Comparison of ENCODE assay signal across 12 mouse cellular contexts in genomic region chr13:74121795-74122330, GRCm38 (mm10). TPM values are rescaled to one million over a fixed set of nuclear protein-coding genes. Genes with fewer than 3 reads are reported as not detected.
DNase-seq lines count a peak whose midpoint lies in the region; ATAC-seq and TF ChIP-seq lines count a peak whose summit lies in the region.
"Had no signal": no experiment of that assay in that cellular context is flagged by ENCODE, and none has a peak within 500 bp of the region (broad histone marks: within the 10 kb centered on the region; RNA-seq: fewer than 3 reads in every experiment).

No protein-coding gene starts in this region.

- H3K27ac ChIP-seq in kidney, embryonic 14.5 days (ENCODE audit: low read depth, low read length) = no peak overlapping the region
- H3K27ac ChIP-seq in forebrain, postnatal 0 days (ENCODE audit: low read depth, low read length) = no peak overlapping the region
- H3K27ac ChIP-seq in hindbrain, postnatal 0 days = no peak overlapping the region
- no peak overlapping the region for H3K27ac ChIP-seq in neural tube, embryonic 13.5 days (replicated peaks)

- H3K27me3 ChIP-seq in kidney, embryonic 14.5 days (ENCODE audit: control insufficient read depth, insufficient read depth, low read length) = peaks cover 43% of the 10 kb centered on the region
- H3K27me3 ChIP-seq in forebrain, postnatal 0 days (ENCODE audit: insufficient read depth, low read length) = peaks cover 33% of the 10 kb centered on the region
- peaks cover 21% of the 10 kb centered on the region for H3K27me3 ChIP-seq in hindbrain, postnatal 0 days (ENCODE audit: insufficient read depth, low read length)
- H3K27me3 ChIP-seq in neural tube, embryonic 13.5 days = peaks cover 57% of the 10 kb centered on the region

- DNase-seq in kidney, postnatal 10 days = no peak
- DNase-seq in forebrain, postnatal 0 days = no peak
- DNase-seq in hindbrain, postnatal 0 days (ENCODE audit: low spot score) = no peak
- no peak for DNase-seq in cerebellum, adult 11-12 months
- no peak for DNase-seq in lung, postnatal 10 days
- DNase-seq: cerebellum, adult 11 months; lung, adult 2 months; thymus, postnatal 14 days had no signal

- peaks cover 6% of the 10 kb centered on the region; the same call in 1 of the 2 replicates for H3K4me1 ChIP-seq in kidney, embryonic 14.5 days (ENCODE audit: control insufficient read depth, insufficient read depth, low read length)
- no peaks in the 10 kb centered on the region for H3K4me1 ChIP-seq in forebrain, postnatal 0 days (ENCODE audit: insufficient read depth)
- H3K4me1 ChIP-seq in hindbrain, postnatal 0 days (ENCODE audit: insufficient read depth, low read length) = 0 out of 2 replicates have a peak, but pooled peaks cover 5% of the 10 kb centered on the region
- H3K4me1 ChIP-seq in neural tube, embryonic 13.5 days (replicated peaks) = peaks cover 8% of the 10 kb centered on the region

- H3K9me3 ChIP-seq in kidney, embryonic 14.5 days (ENCODE audit: control insufficient read depth, low read length) = no peaks in the 10 kb centered on the region
- H3K9me3 ChIP-seq in forebrain, postnatal 0 days (ENCODE audit: low read length) = no peaks in the 10 kb centered on the region
- H3K9me3 ChIP-seq in hindbrain, postnatal 0 days (ENCODE audit: low read length) = no peaks in the 10 kb centered on the region
- no peaks in the 10 kb centered on the region for H3K9me3 ChIP-seq in neural tube, embryonic 13.5 days
- H3K9me3 ChIP-seq: G1E had no signal

- no peak overlapping the region for H3K9ac ChIP-seq in kidney, embryonic 14.5 days (ENCODE audit: low read depth, low read length)
- no peak overlapping the region for H3K9ac ChIP-seq in forebrain, postnatal 0 days
- no peak overlapping the region for H3K9ac ChIP-seq in hindbrain, postnatal 0 days (replicated peaks; ENCODE audit: low read length)
- H3K9ac ChIP-seq in neural tube, embryonic 13.5 days = 0 out of 2 replicates have a peak overlapping the region, but pooled peaks have one; percentile 60

- peak overlapping the region; percentile 84; the same call in 1 of the 2 replicates for H3K4me2 ChIP-seq in kidney, embryonic 14.5 days (replicated peaks; ENCODE audit: low read depth, low read length)
- peak overlapping the region; percentile 65; the same call in 1 of the 2 replicates for H3K4me2 ChIP-seq in forebrain, postnatal 0 days (ENCODE audit: low read depth)
- peak overlapping the region; percentile 76 for H3K4me2 ChIP-seq in hindbrain, postnatal 0 days (ENCODE audit: low read depth, low read length)
- H3K4me2 ChIP-seq in neural tube, embryonic 13.5 days = peak overlapping the region; percentile 63

- TF ChIP-seq CTCF in forebrain, postnatal 0 days (IDR thresholded peaks at IDR 0.05; ENCODE audit: low read depth) = no peak
- TF ChIP-seq CTCF in hindbrain, postnatal 0 days (IDR thresholded peaks at IDR 0.05; ENCODE audit: low read depth) = no peak

- ATAC-seq in kidney, embryonic 14.5 days (ENCODE audit: low FRiP score, low TSS enrichment) = no peak
- ATAC-seq in forebrain, postnatal 0 days = no peak; the same call in 1 of the 2 replicates
- ATAC-seq in hindbrain, postnatal 0 days = peak; percentile 42; the same call in 1 of the 2 replicates
- ATAC-seq in neural tube, embryonic 13.5 days (ENCODE audit: low read depth) = no peak

- no peak overlapping the region for H3K4me3 ChIP-seq in kidney, embryonic 14.5 days (ENCODE audit: low read length)
- H3K4me3 ChIP-seq in forebrain, postnatal 0 days (ENCODE audit: low read depth, low read length) = peak overlapping the region; percentile 37; the same call in 1 of the 2 replicates
- peak overlapping the region; percentile 39 for H3K4me3 ChIP-seq in hindbrain, postnatal 0 days (ENCODE audit: low read length)
- peak overlapping the region; percentile 39; the same call in 1 of the 2 replicates for H3K4me3 ChIP-seq in neural tube, embryonic 13.5 days
- H3K4me3 ChIP-seq: myocyte had no signal

- 35% methylated on average over 14 of the region's 14 CpGs for WGBS in kidney, embryonic 14.5 days
- WGBS in forebrain, postnatal 0 days = 33% methylated on average over 14 of the region's 14 CpGs
- 40% methylated on average over 14 of the region's 14 CpGs for WGBS in hindbrain, postnatal 0 days
- 32% methylated on average over 14 of the region's 14 CpGs for WGBS in neural tube, embryonic 13.5 days

- no peaks in the 10 kb centered on the region for H3K36me3 ChIP-seq in kidney, embryonic 14.5 days (ENCODE audit: control insufficient read depth, insufficient read depth, low read length)
- no peaks in the 10 kb centered on the region for H3K36me3 ChIP-seq in forebrain, postnatal 0 days (ENCODE audit: insufficient read depth)
- H3K36me3 ChIP-seq in hindbrain, postnatal 0 days (ENCODE audit: insufficient read depth, low read length) = no peaks in the 10 kb centered on the region
- no peaks in the 10 kb centered on the region for H3K36me3 ChIP-seq in neural tube, embryonic 13.5 days
- H3K36me3 ChIP-seq: G1E had no signal

RNA-seq across cellular contexts. Expression of gene Slc9a3, which starts 0.6 kb away (rescaled TPM):
- 0.16 and 0.23 TPM in 2 replicates for polyA plus RNA-seq in kidney, embryonic 14.5 days (2014; fragmentation: Nextera tagmentation; extraction: Ambion mirVana)
- total RNA-seq in forebrain, postnatal 0 days (2014; rRNA removed) = 0.15 and 0.29 TPM in 2 replicates
- polyA plus RNA-seq in forebrain, postnatal 0 days (2015; fragmentation: Nextera tagmentation; extraction: Ambion mirVana) = 0.28 and 0.40 TPM in 2 replicates
- total RNA-seq in hindbrain, postnatal 0 days (2014; rRNA removed) = 0.07 and 0.58 TPM in 2 replicates
- polyA plus RNA-seq in hindbrain, postnatal 0 days (2015; fragmentation: Nextera tagmentation; extraction: Ambion mirVana) = 0.39 and 1.1 TPM in 2 replicates
- 0.06 and 0.17 TPM in 2 replicates for polyA plus RNA-seq in neural tube, embryonic 13.5 days (2015; fragmentation: Nextera tagmentation; extraction: Ambion mirVana)
- polyA plus RNA-seq: G1E had no signal

RNA-seq across cellular contexts. Expression of gene Cep72, which starts 59.8 kb away (rescaled TPM):
- polyA plus RNA-seq in kidney, embryonic 14.5 days (2014; fragmentation: Nextera tagmentation; extraction: Ambion mirVana) = 12.6 and 20.9 TPM in 2 replicates
- 6.7 and 7.1 TPM in 2 replicates for total RNA-seq in forebrain, postnatal 0 days (2014; rRNA removed)
- polyA plus RNA-seq in forebrain, postnatal 0 days (2015; fragmentation: Nextera tagmentation; extraction: Ambion mirVana) = 6.0 and 8.8 TPM in 2 replicates
- total RNA-seq in hindbrain, postnatal 0 days (2014; rRNA removed) = 5.3 and 7.0 TPM in 2 replicates
- polyA plus RNA-seq in hindbrain, postnatal 0 days (2015; fragmentation: Nextera tagmentation; extraction: Ambion mirVana) = 5.7 and 7.8 TPM in 2 replicates
- 7.3 and 7.8 TPM in 2 replicates for polyA plus RNA-seq in neural tube, embryonic 13.5 days (2015; fragmentation: Nextera tagmentation; extraction: Ambion mirVana)
